Mouse (Mus musculus) lung, adult 2 months (tissue): ENCODE measurements at regions not wholly inside any gene's neighbourhood (a gene's known extent, or its start where the extent isn't known, plus 50 kb on each side); places are given as distances from the start of the nearest gene placed in this dataset.

Experiments
- CTCF ChIP-seq: fragments of 200-500 bp; IDR thresholded peaks from 2 replicates; pipeline ENCODE4 v1.5.1; 2011; ENCODE audit warnings: mild to moderate bottlenecking, low read length, control low read depth; ENCODE audit not compliant: insufficient read depth
- POLR2A ChIP-seq: fragments of 200-500 bp; IDR thresholded peaks from 2 replicates; pipeline ENCODE4 v1.6.1; 2011; ENCODE audit warnings: low read depth, mild to moderate bottlenecking, control low read depth, low read length, borderline replicate concordance; ENCODE audit errors: extremely low read depth

DNA sequence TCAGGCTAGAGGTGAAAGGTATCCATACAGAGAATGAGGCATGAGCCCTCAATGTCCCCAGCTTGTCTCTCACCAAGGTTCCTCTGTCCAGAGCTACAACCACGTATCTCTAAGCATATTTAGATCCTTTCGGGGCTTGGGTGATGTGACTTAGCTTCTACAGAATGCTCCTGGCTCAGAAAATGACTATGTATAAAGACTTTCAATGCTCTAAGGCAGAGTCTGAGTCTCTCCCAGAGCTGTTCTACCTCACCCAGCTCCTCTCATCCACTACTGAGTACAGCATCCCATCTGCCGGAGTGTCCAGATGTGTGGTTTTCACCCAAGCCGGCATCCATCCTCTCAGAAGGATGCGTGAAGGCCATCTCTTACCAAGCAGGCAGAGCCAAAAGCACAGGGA, 216.1 kb upstream of the Spdye4c start:
- TF ChIP-seq CTCF (no peak), POLR2A (no peak)
